Mouse (Mus musculus) ES-Bruce4 (cell line): ENCODE measurements around the gene Catip.

Source experiments
- CTCF ChIP-seq: IDR thresholded peaks from one replicate; pipeline ENCODE4 v1.8.1; 2011; ENCODE audit warnings: low read depth, low read length
- EP300 ChIP-seq: IDR thresholded peaks from 2 replicates; pipeline ENCODE4 v1.6.1; 2011; ENCODE audit warnings: low read depth, low read length; ENCODE audit not compliant: insufficient read depth
- POLR2A ChIP-seq: IDR thresholded peaks from one replicate; pipeline ENCODE4 v1.8.1; 2011; ENCODE audit warnings: low read length; ENCODE audit not compliant: insufficient read depth

GRCm38 (mm10) chr1:74363437-74363836 is 1.5 kb downstream of the Catip start:
- no peak for TF ChIP-seq POLR2A
- TF ChIP-seq CTCF = no peak
- no peak for TF ChIP-seq EP300
